Mouse (Mus musculus) heart, embryonic 14.5 days (tissue): ENCODE measurements around the gene Tex9. TPM values are rescaled to one million over a fixed set of nuclear protein-coding genes. Genes with fewer than 3 reads are reported as not detected.

Source experiments
- ATAC-seq: fragments of 200-750 bp; cut with Nextera tagmentation; 2 replicates; pipeline ENCODE4 v1.8.0; 2017; ENCODE audit warnings: low read depth, moderate TSS enrichment; ENCODE audit not compliant: insufficient number of reproducible peaks, insufficient read depth, low FRiP score
- H3K27ac ChIP-seq, 2 experiments: fragments of 200-500 bp in 1 of 2; fragments of 300-500 bp in 1 of 2; sonication (generic) in 1 of 2; replicated peaks in 1 of 2; 2 replicates each; pipeline ENCODE4 v1.5.1; 2012 to 2014; ENCODE audit warnings: low read depth in 2 of 2, low read length in 2 of 2, control low read depth in 1 of 2, mild to moderate bottlenecking in 1 of 2, mixed read lengths in 1 of 2; ENCODE audit not compliant: control insufficient read depth in 1 of 2, insufficient read depth in 1 of 2
- H3K27me3 ChIP-seq: fragments of 300-500 bp; sonication (generic); 2 replicates; pipeline ENCODE4 v1.6.1; 2014; ENCODE audit warnings: mild to moderate bottlenecking, low read length, control low read depth; ENCODE audit not compliant: control insufficient read depth, insufficient read depth
- H3K36me3 ChIP-seq: fragments of 300-500 bp; sonication (generic); 2 replicates; pipeline ENCODE4 v1.6.1; 2014; ENCODE audit warnings: mild to moderate bottlenecking, control low read depth, low read length, mixed read lengths; ENCODE audit not compliant: control insufficient read depth, insufficient read depth
- H3K4me1 ChIP-seq, 2 experiments: fragments of 200-500 bp in 1 of 2; fragments of 300-500 bp in 1 of 2; sonication (generic) in 1 of 2; 2 replicates each; pipeline ENCODE4 v1.6.1; 2012 to 2014; ENCODE audit warnings: low read length in 2 of 2, control low read depth in 1 of 2, mixed read lengths in 1 of 2; ENCODE audit not compliant: control insufficient read depth in 2 of 2, insufficient read depth in 2 of 2
- H3K4me2 ChIP-seq: fragments of 300-500 bp; sonication (generic); 2 replicates; pipeline ENCODE4 v1.6.1; 2014; ENCODE audit warnings: mild to moderate bottlenecking, low read length
- H3K4me3 ChIP-seq, 2 experiments: fragments of 200-500 bp in 1 of 2; fragments of 300-500 bp in 1 of 2; sonication (generic) in 1 of 2; 2 replicates each; pipeline ENCODE4 v1.5.1; 2012 to 2014; ENCODE audit warnings: low read length in 2 of 2, mild to moderate bottlenecking in 2 of 2, control low read depth in 1 of 2, low read depth in 1 of 2, moderate library complexity in 1 of 2; ENCODE audit not compliant: control insufficient read depth in 1 of 2, insufficient read depth in 1 of 2
- H3K9ac ChIP-seq: fragments of 300-500 bp; sonication (generic); 2 replicates; pipeline ENCODE4 v1.6.1; 2014; ENCODE audit warnings: mild to moderate bottlenecking, low read length
- H3K9me3 ChIP-seq: fragments of 300-500 bp; sonication (generic); 2 replicates; pipeline ENCODE4 v1.6.1; 2016; ENCODE audit warnings: low read length, control low read depth; ENCODE audit not compliant: control insufficient read depth
- WGBS: fragments of 180-500 bp; shearing (Covaris S2); extraction: QIAGEN DNeasy Blood & Tissue Kit; methylation state at CpG from one replicate; pipeline ENCODE4 v1.1.7; 2014; 5-methylcytosine and 5-hydroxymethylcytosine counted together
- polyA plus RNA-seq: library from polyadenylated mRNA; unstranded; fragments of >200 nt; fragmentation: Nextera tagmentation; extraction: Ambion mirVana; gene quantifications from 2 replicates; pipeline ENCODE4 v1.2.1, GENCODE M21; 2014

Gene Tex9
- polyA plus RNA-seq, 1 experiment from 2014 or later, result 22.8 TPM

DNA sequence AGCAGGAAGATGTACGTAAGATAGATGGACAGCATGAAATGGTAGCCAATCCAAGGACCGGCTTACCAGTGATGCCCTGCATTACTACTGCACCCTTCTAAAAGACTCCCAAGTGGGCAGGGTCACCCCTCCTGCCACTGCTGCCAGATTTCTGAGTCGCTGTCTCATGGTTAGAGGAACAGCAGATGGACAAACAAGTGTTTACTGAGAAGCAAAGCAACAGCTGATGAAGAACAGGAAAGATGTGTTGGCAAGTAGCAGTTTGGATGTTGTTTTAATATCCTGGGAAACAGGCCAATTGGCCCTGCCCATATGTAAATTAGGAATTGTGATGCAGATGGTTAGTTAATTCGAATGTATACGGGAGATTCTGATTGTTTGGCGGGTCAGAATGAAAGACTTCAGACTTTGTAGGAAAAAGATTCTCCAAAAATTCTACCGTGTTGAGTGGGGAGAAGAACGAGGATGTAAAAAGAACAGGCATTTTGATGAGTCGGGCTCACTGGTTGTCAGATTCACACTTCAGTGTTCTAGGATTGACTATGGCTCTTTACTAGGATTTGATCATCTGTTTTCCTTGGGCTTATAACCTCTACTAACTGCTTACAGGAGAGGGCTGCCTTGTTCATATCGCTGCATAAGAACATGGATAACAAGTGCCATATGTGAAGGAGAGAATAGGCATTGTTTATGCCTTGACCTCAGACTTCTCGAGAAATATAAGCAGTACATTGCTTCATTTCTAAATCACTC is 20.4 kb upstream of the Tex9 start:
- no peak for ATAC-seq
- 61% methylated on average over 11 of the region's 11 CpGs for WGBS
- no peak overlapping the region for H3K9ac ChIP-seq
- H3K4me3 ChIP-seq, result no peak overlapping the region
- H3K4me2 ChIP-seq, result no peak overlapping the region
- H3K36me3 ChIP-seq, result no peaks in the 10 kb centered on the region
- no peaks in the 10 kb centered on the region for H3K9me3 ChIP-seq
- H3K27ac ChIP-seq, result no peak overlapping the region
- no peaks in the 10 kb centered on the region for H3K27me3 ChIP-seq
- H3K4me1 ChIP-seq, result no peaks in the 10 kb centered on the region

DNA sequence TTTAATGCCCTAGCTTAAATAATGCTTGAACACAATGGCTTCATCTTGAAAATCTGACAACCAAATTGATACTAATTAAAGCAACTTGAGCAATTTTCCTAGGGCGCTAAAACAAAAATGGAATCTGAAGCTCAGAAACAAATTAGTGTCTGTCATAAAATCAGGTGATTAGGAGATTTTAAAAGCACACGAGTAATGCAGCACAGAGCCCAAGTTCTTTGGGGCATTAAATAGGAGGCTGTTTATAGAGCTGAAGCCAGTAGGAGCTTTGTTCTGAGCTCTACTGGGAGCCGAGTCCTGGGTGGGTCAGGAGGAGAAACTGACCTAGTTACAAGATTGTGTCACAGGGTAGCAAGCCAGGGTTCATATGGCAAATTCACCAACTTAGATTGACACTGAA is 5.2 kb upstream of the Tex9 start:
- H3K4me2 ChIP-seq, result no peak overlapping the region
- no peaks in the 10 kb centered on the region for H3K36me3 ChIP-seq
- no peak overlapping the region for H3K27ac ChIP-seq
- no peaks in the 10 kb centered on the region for H3K27me3 ChIP-seq
- no peaks in the 10 kb centered on the region for H3K9me3 ChIP-seq
- no peak for ATAC-seq
- 83% methylated on average over 3 of the region's 3 CpGs for WGBS
- peaks cover 0 to 3% of the 10 kb centered on the region in 2 experiments; a peak in 1 of 4 replicates for H3K4me1 ChIP-seq
- H3K4me3 ChIP-seq, result no peak overlapping the region
- H3K9ac ChIP-seq, result no peak overlapping the region

DNA sequence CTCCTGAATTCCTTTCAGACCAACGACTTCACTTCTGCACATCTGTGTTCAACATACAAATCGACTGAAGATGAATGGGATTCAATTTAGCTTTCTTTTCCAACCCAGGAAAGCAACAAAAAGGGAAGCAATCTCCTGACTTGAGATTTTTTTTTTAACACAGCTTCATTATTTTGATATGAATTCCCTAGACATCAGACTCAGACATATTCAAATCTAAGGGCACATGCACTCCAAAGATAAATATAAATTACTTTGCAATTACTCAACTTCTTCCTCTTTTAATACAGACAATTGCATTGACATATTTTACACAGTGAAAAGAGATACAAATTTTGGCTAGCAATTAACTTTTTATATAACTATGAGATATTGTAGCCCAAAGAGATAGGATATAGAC is 4.7 kb upstream of the Tex9 start:
- ATAC-seq, result no peak
- Histone ChIP-seq H3K4me3 (no peak overlapping the region), H3K36me3 (no peaks in the 10 kb centered on the region), H3K27me3 (no peaks in the 10 kb centered on the region), H3K9ac (no peak overlapping the region), H3K4me1 (peaks cover 0 to 3% of the 10 kb centered on the region in 2 experiments; a peak in 1 of 4 replicates), H3K4me2 (no peak overlapping the region), H3K9me3 (no peaks in the 10 kb centered on the region), H3K27ac (no peak overlapping the region)
- 68% methylated on average over 2 of the region's 2 CpGs for WGBS

DNA sequence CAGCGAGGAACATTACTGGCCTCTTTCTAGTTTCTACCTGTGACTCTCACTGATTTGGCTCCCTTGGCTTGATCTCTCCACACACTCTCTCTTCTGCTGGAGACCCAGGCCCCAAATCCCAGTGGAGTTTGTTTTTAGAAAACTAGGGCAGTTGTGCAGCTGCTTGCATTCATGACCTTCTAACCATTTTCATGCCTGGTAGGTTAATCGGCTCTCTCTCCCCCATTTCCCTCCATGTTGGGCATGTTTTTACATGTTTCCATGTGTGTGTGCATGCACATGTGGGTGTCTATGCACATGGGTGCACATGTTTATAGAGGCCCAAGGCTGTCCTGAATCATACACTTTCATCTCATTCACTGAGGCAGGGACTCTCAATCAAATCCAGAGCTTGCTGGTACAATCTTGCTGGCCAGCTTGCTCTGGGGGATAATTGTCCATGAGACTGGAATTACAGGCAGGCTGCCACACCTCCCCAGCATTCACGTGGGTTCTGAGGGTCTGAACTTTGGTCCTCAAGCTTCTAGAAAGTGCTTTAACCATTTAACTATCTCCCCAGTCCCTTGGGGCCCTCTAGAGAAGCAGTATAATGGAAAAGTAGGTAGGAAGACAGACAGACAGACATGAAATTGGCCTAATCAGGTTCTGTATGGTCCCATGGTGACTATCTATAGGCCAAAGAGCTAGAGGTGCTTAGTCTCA is 2.1 kb upstream of the Tex9 start:
- H3K4me2 ChIP-seq, result no peak overlapping the region
- no peak overlapping the region for H3K9ac ChIP-seq
- ATAC-seq, result no peak
- no peaks in the 10 kb centered on the region for H3K9me3 ChIP-seq
- WGBS, result 80% methylated on average over 3 of the region's 3 CpGs
- H3K4me1 ChIP-seq, result peaks cover 0 to 3% of the 10 kb centered on the region in 2 experiments; a peak in 1 of 4 replicates
- H3K27me3 ChIP-seq, result no peaks in the 10 kb centered on the region
- H3K36me3 ChIP-seq, result no peaks in the 10 kb centered on the region
- H3K4me3 ChIP-seq, result no peak overlapping the region
- no peak overlapping the region for H3K27ac ChIP-seq

DNA sequence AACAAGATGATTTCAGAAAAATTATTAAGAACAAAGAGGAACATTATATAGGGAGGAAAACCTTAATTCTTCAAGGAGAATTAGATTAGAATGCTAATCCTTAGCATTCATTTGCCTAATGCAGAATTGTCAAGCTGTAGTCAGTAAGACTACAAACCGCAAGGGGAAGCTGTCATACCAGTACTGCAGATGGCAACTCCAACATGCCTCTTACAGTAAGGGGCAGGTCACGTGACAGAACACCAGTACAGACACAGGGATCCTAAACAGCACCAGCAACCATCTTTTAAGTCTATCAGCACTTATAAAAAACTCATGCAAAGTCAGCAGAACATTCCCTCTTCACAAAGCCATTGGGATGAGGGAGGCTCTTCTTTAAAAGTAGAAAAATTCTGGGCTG is 1.5 kb upstream of the Tex9 start:
- no peaks in the 10 kb centered on the region for H3K9me3 ChIP-seq
- no peak overlapping the region for H3K9ac ChIP-seq
- H3K36me3 ChIP-seq, result no peaks in the 10 kb centered on the region
- H3K4me3 ChIP-seq, result no peak overlapping the region
- no peak overlapping the region for H3K27ac ChIP-seq
- peaks cover 0 to 3% of the 10 kb centered on the region in 2 experiments; a peak in 1 of 4 replicates for H3K4me1 ChIP-seq
- H3K4me2 ChIP-seq, result no peak overlapping the region
- no peaks in the 10 kb centered on the region for H3K27me3 ChIP-seq
- WGBS, result 91% methylated on average over 2 of the region's 2 CpGs
- ATAC-seq, result no peak

DNA sequence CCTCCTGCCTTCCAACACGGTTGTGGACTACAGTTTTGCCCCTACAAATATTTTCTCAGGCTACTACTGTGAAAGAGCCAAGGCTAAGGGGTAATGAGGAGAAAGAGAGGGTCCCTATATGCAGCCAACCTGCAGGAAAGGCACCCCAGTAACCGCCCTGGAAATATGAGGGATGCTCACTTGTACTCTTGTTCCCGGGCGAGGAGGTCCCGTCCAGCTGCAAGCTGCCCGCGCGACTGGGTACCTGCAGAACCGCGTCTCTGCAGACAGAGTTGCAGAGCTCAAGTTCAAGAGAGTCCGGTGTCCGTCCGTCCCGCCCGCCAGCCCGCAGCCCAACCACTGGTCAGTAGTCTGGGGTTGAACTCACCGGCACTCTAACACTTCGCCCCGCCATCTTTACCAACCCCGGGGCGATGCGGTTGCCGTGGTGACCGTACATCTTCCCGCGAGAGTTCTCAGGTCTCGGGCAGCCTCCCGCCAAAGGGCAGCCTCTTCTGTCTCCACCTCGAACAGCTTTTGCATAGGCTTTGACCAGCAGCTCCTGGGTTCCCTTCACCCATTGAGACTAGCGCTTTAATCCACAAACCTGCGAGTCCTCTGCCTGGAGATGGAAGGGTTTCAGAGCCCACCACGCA is 336 bp downstream of the Tex9 start:
- Histone ChIP-seq H3K9ac (peak overlapping the region; percentile 84), H3K4me3 (peak overlapping the region; percentile 63 to 73), H3K27me3 (no peaks in the 10 kb centered on the region), H3K27ac (peak overlapping the region; percentile 92 to 96), H3K9me3 (no peaks in the 10 kb centered on the region), H3K4me2 (peak overlapping the region; percentile 94), H3K36me3 (0 out of 2 replicates have a peak, but pooled peaks cover 4% of the 10 kb centered on the region), H3K4me1 (peaks cover 2 to 3% of the 10 kb centered on the region in 2 experiments; a peak in 2 of 4 replicates)
- under 1% methylated on average over 32 of the region's 32 CpGs for WGBS
- peak; percentile 92 for ATAC-seq

DNA sequence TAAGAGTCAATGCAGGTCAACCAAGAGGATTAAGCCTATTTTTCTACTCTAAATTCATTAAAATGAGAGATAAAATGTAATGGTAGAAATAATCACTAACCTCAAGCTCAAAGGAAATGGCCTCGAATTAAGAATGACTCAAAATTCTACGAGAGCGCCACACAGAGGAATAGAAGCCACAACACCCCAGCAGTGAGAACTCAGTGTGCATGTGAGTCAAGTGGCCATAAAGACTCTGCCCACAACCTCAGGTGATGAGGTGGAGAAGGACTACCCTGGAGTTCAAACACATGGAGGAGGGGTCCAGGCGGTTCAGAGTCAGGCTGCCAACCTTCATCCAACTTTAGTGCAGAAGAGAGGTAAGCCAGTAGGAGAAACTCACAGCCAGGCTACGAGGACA is 2.9 kb downstream of the Tex9 start:
- Histone ChIP-seq H3K36me3 (peaks cover 16% of the 10 kb centered on the region; the same call in 1 of the 2 replicates), H3K27me3 (no peaks in the 10 kb centered on the region), H3K4me3 (no peak overlapping the region), H3K27ac (no peak overlapping the region), H3K9ac (no peak overlapping the region), H3K4me1 (peaks cover 2 to 3% of the 10 kb centered on the region in 2 experiments; a peak in 2 of 4 replicates), H3K9me3 (no peaks in the 10 kb centered on the region), H3K4me2 (no peak overlapping the region)
- ATAC-seq, result no peak
- 82% methylated on average over 5 of the region's 5 CpGs for WGBS
